In genomic region chr19:41842196-41842595, GRCm38 (mm10) we compare ENCODE assay signal across 16 mouse cellular contexts. TPM values are rescaled to one million over a fixed set of nuclear protein-coding genes. Genes with fewer than 3 reads are reported as not detected.
A peak's percentile ranks its signal among the peaks of the same experiment; 100 is the strongest.
DNase-seq lines count a peak whose midpoint lies in the region.
"Had no signal": no experiment of that assay in that cellular context is flagged by ENCODE, and none has a peak within 500 bp of the region (broad histone marks: within the 10 kb centered on the region; RNA-seq: fewer than 3 reads in every experiment).

No protein-coding gene starts in this region.

- peak; percentile 58 for DNase-seq in cerebellum, adult 11-12 months
- DNase-seq in cerebellum, adult 11 months: no peak
- peak; percentile 16 for DNase-seq in left cerebral cortex, postnatal 4 days
- no peak for DNase-seq in left cerebral cortex, postnatal 14 days (ENCODE audit: low spot score in 2 of 2)
- peak; percentile 77 for DNase-seq in cerebellum, adult 9-10 months
- peak; percentile 43 to 52 for DNase-seq in cerebellum, postnatal 36 days
- DNase-seq in retina, embryonic 14.5 days (ENCODE audit: low spot score): no peak
- no peak for DNase-seq in heart, adult 8-10 months (ENCODE audit: low spot score)
- DNase-seq: adrenal gland, postnatal 14 days; gastrocnemius, postnatal 25 days; heart, adult 11 months; heart, postnatal 36 days; kidney, adult 9 months; kidney, postnatal 10 days; layer of hippocampus, postnatal 36 days; thymus, postnatal 14 days had no signal

- intact Hi-C loops in left cerebral cortex, postnatal 4 days (cut with DNase I): no loop called here
- intact Hi-C loops in left cerebral cortex, postnatal 14 days (cut with DNase I): no loop called here

RNA-seq across cellular contexts. Expression of gene Frat2, which starts 5.7 kb away (rescaled TPM):
- total RNA-seq in left cerebral cortex, postnatal 4 days (2021): 10 to 100 TPM; 13.3 to 14.1 TPM
- total RNA-seq in left cerebral cortex, postnatal 14 days (2021): 10 to 100 TPM; 10.5 to 10.6 TPM
- total RNA-seq in heart, adult 8-10 months (2022): 1 to 10 TPM; 2.2 to 4.6 (median 2.5) TPM

RNA-seq across cellular contexts. Expression of gene Frat1, which starts 12.4 kb away (rescaled TPM):
- 10 to 100 TPM; 20.4 to 21.7 TPM for total RNA-seq in left cerebral cortex, postnatal 4 days (2021)
- total RNA-seq in left cerebral cortex, postnatal 14 days (2021): 10 to 100 TPM; 11.2 to 14.7 TPM
- 1 to 10 TPM; 1.9 to 4.5 (median 3.4) TPM for total RNA-seq in heart, adult 8-10 months (2022)

RNA-seq across cellular contexts. Expression of gene Arhgap19, which starts 40.3 kb away (rescaled TPM):
- 1 to 10 TPM; 4.2 to 4.3 TPM for total RNA-seq in left cerebral cortex, postnatal 4 days (2021)
- 1 to 10 TPM; 3.0 TPM for total RNA-seq in left cerebral cortex, postnatal 14 days (2021)
- total RNA-seq in heart, adult 8-10 months (2022): 1 to 10 TPM; 1.6 to 2.6 (median 2.0) TPM

RNA-seq across cellular contexts. Expression of gene Rrp12, which starts 53.8 kb away (rescaled TPM):
- 10 to 100 TPM; 33.0 to 33.5 TPM for total RNA-seq in left cerebral cortex, postnatal 4 days (2021)
- 10 to 100 TPM; 39.2 to 42.1 TPM for total RNA-seq in left cerebral cortex, postnatal 14 days (2021)
- total RNA-seq in heart, adult 8-10 months (2022): 10 to 100 TPM; 16.4 to 18.7 (median 18.5) TPM

Comparison
In these comparisons a context has a peak if more than half of its experiments do, and no peak if none do; other contexts are left out.
1. DNase-seq: peak in cerebellum, adult 11-12 months (single experiment), left cerebral cortex, postnatal 4 days (single experiment), cerebellum, adult 9-10 months (single experiment) and cerebellum, postnatal 36 days (2 of 2); none in cerebellum, adult 11 months (single experiment), left cerebral cortex, postnatal 14 days (0 of 2), retina, embryonic 14.5 days (single experiment) and heart, adult 8-10 months (single experiment).